Mouse (Mus musculus): ENCODE data around the gene Rps6ka2.

DNA sequence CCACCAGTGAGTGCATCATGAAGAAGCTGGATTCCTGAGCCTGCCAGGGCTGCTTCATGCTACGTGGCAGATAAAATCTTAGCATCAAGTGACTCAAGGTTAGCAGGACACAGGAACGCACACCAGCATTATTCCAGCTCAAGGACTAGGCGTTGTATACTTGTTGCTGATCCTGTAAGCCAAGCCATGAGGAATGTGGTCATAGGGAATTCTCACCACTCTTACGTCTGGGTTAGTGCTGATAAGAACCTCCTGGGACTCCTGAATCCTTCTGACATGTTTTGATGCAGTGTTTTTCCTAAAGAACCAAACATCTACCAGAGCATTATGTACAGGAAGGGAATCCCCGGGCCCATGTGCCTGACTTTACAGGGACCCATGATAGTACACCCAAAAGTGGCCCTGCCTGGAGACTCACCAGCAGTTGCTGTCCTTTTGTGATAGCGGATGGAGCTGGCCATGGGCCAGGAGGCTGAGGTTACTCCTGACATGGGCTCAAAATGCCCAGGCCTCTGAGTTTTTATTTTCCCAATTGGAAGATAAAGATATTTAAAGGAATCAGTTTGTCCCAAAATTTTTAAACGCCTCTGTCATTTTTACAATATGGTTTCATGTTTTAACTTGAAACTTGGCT, 25.9 kb upstream of the Rps6ka2 start:
- TF ChIP-seq CTCF (IDR thresholded peaks at IDR 0.05; ENCODE audit: extremely low read depth, insufficient read length, insufficient replicate concordance, low read depth, low read length) (no peak), POLR2A (IDR thresholded peaks at IDR 0.05; ENCODE audit: low read depth, low read length) (no peak)

Data from small intestine, adult 2 months (tissue).